Mouse (Mus musculus) layer of hippocampus, adult 9-10 months (tissue): ENCODE measurements around the gene Rtbdn.
A peak's percentile ranks its signal among the peaks of the same experiment; 100 is the strongest.

Experiments
- DNase-seq: peaks from one replicate; pipeline ENCODE4 v3.0.0; 2022; ENCODE audit warnings: low spot score

Rtbdn gene

GRCm38 (mm10) chr8:84959811-84960210 lies 13.0 kb downstream of the Rtbdn start:
- no peak for DNase-seq

GRCm38 (mm10) chr8:84963952-84964351 lies 17.2 kb downstream of the Rtbdn start:
- DNase-seq = no peak

GRCm38 (mm10) chr8:84965731-84966291 lies 19.0 kb downstream of the Rtbdn start:
- no peak for DNase-seq

- no peak for DNase-seq
Observed at GRCm38 (mm10) chr8:84966603-84967002, 19.8 kb downstream of the Rtbdn start.

DNA sequence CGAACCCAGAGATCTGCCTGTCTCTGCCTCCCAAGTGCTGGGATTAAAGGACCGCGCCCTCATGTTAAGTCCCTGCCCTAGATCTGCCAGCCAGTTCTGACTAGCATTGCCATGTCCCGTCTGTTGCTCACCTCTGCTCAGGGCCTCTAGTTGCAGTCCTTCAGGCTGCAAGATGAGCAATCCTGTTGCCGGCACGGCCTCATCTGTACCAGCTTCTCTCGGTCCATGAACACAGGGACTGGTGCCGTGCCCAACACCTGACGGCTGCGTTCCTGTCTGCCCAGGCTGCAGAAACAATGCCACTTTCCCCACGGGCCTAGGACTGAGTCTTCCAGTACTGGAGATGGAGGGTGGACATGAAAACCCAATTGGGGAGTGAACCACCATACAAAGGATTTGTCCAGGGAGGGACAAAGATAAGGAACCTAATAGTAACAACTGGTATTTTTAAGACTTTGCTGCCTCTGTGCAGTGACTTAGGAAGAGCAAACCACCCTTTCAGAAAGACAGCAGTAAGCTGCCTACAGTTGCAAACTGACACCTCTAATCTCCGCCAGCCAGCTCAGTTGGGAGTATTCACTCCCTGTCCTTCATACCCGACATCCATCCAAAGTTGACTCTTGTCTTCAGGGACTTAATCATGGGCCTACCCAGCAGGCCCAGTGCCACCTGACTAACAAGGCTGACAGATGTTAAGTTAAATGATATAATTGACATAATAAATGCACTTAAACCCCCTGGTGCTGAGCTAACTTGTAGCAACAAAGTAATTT lies 20.9 kb downstream of the Rtbdn start:
- DNase-seq = no peak

DNA sequence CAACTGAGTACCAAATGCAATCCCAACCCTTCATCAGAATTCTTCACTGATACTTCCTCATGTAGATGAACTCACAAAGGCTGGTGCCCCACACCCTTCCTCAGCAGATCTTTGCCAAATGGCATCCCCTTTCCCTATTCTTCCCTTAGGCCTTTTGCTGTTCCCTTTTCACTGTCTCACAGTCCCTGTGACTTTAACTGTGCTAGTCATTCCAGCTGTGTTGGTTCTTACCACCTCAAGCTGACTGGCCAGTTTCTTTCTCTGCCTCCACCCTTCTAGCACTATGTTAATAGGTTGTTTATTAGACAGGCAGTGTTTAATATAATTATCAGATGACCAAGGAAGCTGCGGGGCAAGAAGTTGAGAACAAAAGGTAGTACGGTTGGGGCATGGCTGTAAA lies 21.9 kb downstream of the Rtbdn start:
- no peak for DNase-seq

DNA sequence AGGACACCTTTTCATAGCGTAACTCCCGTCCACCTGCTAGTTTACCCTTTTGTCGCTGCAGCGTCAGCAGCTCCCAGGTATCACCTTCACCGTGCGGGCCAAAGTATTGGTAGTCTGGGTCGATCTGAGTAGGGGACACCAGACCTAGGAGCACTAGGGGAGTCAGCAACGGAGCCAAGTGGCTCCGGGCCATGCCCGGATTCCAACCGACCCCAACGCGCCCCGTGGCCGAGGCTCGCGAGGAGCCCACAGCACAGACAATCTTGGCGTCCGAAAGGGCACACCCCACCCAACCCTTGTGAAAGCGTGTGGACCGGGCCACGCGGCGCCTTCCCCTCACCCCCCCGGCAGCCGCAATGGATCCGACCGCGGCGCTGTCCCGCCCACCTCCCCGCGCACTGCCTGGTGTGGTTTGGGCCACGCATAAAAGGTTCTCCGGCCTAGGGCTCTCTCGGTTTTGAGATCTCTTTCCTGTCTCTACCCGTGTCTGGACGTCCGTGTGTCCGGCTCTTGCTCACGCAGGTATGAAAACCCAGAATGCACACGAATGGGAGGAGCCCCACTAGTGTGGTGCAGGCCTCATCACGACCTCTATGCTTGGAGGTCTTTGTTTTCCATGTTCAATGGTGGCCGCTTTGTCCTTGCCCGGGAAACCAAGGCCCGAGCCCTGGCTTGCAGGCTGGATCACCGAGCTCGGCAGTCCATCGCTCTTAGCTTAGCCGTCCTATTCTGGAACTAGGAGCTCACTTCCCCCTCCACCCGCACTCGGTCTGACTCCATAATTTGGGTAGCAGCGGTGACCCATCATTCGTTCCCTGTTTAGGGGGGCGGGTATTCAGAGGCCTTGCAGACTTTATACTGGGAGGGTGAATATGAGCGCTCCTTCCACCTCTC lies 22.7 kb downstream of the Rtbdn start, which contains the start of the genes Gm49661, Prdx2 and Rnaseh2a:
Gene Gm49661, minus strand, starts transcription at position 193 of the 894 bp plus-strand sequence.
Gene Prdx2, plus strand, starts transcription at position 347 of the 894 bp plus-strand sequence.
Gene Rnaseh2a, minus strand, starts transcription at position 527 of the 894 bp plus-strand sequence.
- DNase-seq = no peak

GRCm38 (mm10) chr8:84970135-84970790 lies 23.5 kb downstream of the Rtbdn start:
- DNase-seq = no peak

DNA sequence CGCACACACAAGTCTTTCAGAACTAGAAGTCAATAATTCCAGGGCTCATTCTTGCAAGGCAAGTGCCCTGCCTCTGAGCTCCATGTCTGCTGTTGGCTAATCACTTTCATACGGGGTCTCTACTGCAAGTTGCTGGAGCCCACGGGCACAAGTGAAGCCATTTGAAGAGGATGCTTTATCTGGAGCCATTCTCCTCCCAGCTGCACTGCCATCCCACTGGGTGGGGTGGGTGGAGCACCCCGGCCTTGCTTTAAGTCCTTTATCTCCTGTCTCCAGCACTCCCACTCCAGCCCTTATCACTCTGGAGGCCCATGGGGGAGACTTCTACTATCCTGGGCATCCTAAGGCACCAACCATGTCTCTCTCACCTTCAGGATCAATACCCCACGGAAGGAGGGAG lies 24.1 kb downstream of the Rtbdn start:
- no peak for DNase-seq

DNA sequence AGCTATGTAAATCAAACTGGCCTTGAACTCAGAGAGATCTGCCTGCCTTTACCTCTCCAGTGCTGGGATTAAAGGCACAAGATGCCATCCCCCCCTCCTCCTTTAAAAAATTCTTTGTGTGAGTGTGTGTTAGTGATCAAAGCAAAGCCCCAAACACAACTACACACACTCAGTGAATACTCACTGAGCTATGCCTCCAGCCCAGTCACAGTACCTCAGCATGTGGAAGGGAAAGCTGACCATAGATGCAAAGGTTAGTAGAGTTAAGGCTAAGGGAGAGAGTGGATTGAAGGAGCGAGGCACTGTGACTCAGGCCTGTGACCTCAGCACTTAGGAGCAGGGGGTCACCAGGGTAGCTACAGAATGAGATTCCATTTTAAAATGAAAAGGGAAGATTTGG lies 26.3 kb downstream of the Rtbdn start:
- no peak for DNase-seq

- DNase-seq = no peak
Observed at GRCm38 (mm10) chr8:84973803-84974542, 27.2 kb downstream of the Rtbdn start.

DNA sequence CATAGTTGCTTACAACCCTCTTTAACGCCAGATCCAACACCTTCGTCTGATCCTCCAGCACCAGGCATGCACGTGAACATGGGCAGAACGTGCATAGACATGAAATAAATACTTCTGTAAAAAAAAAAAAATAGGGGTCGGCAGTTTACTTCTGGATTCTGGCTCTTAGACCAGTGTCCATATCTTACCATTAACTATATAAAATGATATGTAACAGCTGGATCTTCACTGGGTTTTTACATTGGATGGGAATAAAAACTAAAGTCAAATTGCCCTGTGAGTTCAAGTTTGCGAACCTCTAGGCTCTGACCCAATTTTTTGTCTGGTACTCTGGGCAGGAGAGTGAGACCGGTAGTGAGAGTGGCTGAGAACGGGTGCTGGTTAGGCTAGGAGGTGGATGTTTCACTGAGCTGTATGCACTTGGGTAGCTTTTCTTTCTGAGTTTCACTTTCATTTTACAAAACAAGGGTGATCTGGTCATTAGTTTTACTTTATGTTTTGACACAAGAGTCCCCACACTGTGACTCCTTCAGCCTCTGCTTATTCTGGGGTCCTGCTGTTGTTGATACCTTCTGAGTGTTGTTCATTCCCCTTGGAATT lies 27.9 kb downstream of the Rtbdn start:
- DNase-seq = no peak

DNA sequence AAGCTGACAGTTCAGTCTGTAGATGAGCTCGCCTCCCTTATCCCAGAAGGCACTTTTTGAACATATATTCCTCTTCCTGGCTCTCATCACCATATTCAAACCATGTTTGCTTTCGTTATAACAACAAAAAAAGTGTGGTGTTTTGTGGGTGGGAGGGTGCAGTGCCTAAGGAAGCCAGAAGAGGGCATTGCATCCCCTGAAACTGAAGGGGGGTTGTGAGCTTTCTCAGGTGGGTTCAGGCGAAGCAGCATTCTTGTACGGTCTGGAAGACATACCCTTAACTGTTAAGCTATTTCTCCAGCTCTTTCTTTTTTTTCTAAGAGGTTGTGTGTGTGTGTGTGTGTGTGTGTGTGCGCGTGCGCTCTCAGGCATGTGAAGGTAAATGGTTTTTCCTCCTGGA lies 28.6 kb downstream of the Rtbdn start:
- no peak for DNase-seq

DNA sequence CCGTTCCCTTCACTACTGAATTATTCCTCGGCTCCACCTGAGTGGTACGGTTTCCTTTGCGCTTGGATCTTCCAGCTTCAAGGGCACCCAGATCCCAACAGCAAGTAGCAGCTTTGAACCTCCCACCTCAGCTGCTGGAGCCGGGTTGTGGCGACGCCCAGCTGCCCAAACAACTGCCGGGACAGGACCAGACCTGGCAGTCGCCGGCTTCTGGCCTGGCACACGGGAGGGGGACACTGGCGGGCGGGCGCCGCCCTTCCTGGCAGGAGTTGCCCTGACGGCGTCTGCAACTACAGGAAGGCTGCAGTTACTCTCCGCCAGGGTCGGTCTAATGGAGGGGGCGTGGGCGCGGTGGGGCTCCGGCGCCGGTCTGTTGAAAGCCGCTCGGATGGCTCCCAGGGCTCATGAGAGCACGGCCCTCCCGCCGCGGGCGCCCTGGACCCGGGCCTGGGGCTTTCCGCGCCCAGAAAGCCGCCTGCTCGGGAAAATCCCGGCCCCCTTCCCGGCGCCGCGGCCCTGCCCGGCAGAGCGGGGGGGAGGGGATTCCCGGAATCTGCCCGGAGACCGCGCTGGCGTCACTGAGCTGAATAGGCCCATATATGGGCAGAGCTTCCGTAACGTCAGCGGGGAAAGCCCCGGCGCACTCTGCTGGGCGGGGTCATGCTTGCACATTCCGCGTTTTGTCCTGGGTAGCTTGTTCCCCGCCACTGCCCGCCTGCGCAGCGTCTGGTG lies 29.4 kb downstream of the Rtbdn start:
- peak; percentile 94 for DNase-seq

- DNase-seq = no peak
Observed at GRCm38 (mm10) chr8:84976763-84977434, 30.1 kb downstream of the Rtbdn start.

DNA sequence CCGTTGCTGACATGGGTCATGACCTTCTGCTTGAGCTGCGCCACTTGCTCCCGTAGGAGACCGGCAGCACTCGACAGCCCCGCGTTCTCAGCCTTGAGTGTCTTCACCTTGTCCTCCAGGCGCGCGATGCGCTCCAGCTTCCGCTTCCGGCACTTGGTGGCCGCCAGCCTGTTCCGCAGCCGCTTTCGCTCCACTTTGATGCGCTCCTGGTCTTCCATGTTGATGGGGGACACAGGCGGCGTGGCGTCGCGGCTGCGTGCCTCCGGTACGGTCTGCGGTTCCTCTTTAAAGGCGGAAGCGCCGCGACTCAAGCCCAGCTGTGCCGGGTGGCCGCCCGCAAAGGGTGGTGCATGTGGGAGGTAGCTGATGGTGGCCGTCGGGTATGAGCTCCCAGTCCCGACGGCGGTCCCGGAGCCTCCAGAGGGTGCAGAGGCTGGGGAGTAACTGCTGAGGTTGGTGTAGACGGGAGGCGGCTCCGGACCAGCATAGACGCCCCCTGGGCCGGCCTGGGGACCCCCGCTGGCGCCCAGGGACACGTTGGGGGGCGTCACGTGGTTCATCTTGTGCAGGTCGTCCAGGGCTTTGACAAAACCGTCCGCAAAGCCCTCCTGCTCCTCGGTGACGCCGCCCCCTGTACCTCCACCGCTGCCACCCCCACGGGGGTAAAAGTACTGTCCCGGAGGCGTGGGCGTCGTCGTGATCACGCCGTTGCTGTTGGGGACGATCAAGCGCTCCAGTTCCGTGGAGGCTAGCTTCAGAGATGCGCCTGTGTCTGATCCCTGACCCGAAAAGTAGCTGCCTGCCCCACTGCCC lies 30.9 kb downstream of the Rtbdn start:
- DNase-seq = no peak

- DNase-seq = peak; percentile 96
Observed at GRCm38 (mm10) chr8:84978248-84978940, 31.6 kb downstream of the Rtbdn start, which contains the start of gene Junb. Gene Junb, minus strand, starts transcription at chr8:84978718.
